Mouse (Mus musculus) spleen, adult 18-20 months (tissue): ENCODE measurements around the gene Anks1b.

ENCODE experiments used
- DNase-seq, 2 experiments: peaks; one replicate each; pipeline ENCODE4 v3.0.0; 2022; ENCODE audit warnings: mixed read lengths in 2 of 2

Gene Anks1b

DNA sequence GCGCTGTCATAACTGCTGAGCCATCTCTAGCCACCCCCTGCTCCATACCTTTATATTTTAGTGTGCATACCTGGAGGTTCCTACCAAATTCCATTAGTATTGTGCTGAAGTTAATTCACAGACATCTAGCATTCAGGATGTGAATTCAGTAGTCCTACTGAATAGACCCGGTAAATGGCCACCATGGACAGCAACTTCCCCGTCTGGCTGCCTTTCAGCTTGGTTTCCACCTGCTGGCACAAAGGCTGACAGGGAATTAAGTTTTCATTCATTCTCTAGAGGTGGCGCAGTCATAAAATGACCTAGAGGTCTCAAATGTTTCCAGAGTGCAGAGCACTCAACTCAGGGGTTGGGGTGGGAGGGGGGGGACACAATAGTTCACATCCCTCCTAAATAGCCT is 953.6 kb downstream of the Anks1b start:
- no peak for DNase-seq

DNA sequence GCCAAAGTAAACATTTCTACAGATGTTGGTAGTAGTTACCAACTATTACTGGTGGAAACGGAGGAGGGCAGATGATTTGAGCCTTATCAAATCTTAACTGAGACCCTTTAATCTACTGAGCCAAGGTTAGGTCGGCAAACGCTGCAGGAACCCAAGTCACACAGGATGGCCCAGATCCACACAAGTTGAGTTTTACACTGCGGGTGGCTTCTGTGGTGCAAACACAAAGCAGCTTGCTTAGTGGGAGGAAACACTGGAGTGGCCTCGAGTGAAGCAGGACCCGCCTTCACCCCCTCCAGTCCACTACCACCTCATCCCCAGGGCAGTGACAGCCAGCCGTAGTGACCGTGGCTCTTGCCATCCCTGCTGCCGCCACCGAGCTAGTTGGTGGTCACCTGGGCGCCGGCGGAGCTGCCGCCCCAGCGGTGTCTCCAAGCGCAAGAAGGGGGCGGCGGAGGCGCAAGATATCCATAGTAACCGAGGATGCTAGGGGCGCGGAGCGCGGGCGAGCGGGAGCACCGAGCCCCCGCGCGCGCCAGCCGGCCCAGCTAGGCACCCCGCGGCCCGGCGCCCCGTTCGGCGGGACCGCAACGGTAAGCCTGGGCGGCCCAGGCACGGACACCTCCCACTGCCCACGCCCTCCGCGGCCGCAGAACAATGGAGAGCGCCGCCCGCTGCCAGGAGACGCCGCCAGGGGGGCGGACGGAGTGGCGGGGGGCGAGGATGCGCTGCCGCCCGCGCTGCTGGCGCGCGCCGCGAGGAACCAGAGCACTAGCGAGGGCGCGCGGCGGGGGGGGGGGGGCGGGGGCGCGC is 955.5 kb downstream of the Anks1b start:
- DNase-seq = no peak

GRCm38 (mm10) chr10:90829394-90830267 is 956.3 kb downstream of the Anks1b start:
- DNase-seq = no peak

- no peak for DNase-seq
Observed at GRCm38 (mm10) chr10:90830268-90830585, 956.9 kb downstream of the Anks1b start.

DNA sequence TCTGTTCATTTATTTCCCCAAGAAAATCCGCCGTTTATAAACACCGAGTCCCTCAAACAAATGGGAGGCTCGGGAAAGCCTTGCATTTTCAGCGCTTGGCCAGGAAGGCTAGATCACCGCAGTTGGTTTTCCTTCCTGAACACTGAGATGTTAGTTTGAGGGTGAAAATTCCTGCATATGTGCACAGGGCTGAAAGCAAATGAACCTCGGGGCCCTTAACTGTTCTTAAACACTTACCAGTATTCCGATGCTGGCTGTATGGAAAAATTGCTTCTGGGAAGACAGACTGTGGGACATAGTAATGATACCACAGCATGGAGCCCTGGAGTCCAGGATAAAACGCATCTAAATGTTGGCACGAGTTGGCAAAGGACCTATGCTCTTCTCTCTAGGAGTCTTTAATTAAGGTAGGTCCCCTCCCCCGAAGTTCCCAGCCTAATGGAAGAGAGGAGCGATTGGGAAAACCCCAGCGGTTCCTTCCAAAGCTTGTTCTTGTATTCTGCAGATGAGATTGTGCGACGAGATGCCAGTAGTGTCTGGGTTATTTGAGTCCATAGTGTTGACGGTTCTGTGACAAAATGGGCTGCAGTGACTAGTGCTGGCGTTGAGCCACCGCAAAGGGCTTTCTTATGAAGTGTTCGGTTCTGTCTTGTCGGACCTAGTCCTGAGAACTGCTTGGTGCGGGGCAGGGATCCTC is 957.4 kb downstream of the Anks1b start:
- no peak for DNase-seq

- DNase-seq = no peak
Observed at GRCm38 (mm10) chr10:90831288-90831626, 957.9 kb downstream of the Anks1b start.

DNA sequence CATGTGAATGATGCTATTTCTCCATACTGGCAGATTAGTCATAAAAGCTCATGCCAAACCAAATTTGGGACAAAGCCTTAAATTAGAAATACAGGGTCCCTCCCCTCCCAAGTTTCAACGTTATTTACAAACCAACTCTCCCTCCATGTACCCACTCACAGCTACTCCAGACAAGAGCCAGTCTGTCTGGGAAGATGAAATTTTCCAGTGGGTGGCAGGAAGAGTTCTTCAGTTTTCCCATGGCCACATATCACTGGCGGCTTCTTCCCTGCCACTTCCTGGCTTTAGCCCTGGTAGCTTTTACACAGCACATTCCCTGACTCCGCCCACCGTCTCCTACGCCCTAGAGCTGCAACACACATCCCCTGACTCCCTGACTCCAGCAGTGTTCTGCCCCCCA is 961.0 kb downstream of the Anks1b start:
- no peak for DNase-seq

DNA sequence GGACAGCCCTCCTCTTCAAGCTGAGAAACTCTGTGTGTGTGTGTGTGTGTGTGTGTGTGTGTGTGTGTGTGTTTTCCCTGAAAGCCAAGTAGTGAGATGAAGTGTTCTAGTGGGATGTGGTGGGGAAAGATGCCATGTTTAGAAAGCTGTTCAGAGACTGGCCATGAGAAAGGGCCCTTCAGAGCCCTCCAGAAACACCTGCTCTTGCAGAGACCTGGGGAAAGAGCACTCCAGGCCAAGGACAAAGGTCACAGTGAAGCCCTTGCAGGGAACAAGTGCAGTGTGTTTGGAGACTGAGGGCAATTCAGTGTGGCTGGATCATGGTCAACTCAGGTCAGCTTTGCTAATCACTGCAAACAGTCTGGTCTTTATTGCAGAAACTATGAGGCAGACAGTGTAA is 961.9 kb downstream of the Anks1b start:
- no peak for DNase-seq

DNA sequence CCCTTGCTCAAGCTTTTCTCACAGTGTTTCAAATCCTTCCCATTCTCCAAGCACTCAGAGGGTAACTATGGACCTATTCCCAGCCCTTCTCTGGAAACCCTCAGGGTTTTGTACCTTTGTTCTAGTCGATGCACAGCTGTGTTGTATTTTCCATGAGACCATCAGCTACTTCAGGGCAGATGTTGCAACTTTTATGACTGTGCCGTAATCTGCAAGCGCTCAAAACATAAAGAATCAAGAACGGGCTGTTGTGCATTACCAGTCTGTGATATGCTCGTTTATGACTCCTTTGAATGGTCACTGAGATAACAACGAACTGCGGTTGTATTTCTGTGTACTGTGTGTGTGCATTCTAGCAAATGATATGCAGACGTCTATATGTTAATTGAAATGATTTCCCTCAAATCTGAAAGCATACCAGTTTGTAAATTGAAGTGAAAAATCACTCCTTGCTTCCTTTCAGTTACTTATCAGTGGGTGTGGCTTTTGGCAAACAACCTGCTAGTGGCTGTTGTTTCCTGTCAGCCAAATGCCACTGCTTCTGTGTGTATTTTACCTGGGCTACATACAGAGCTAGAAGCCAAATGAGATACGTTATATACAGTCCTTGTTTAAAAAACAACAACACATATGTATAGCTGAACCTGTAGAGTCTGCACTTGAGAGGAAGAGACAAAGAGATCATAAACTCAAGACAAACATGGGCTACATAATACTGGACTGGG is 966.5 kb downstream of the Anks1b start:
- no peak for DNase-seq

GRCm38 (mm10) chr10:90842398-90842797 is 969.1 kb downstream of the Anks1b start:
- DNase-seq = no peak

DNA sequence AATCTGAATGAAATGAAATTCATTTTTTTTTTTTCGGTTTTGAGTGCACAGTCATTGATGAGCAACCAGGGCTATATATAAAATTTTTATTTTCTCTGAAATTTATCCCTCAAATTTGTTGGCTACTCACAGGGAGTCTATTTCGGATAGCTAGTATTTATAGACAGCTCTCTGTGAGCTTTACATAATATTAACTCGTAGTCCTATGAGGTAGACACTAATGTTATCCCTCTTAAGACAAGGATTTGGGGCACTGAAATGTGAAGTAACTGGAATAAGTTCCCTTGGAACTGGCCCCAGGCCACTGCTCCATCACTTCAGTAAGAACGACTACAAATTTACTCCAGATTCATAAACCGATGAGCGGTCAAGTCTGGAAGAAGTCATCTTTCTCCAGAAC is 977.8 kb downstream of the Anks1b start:
- DNase-seq = no peak

- no peak for DNase-seq
Observed at GRCm38 (mm10) chr10:90851999-90852398, 978.7 kb downstream of the Anks1b start.

DNA sequence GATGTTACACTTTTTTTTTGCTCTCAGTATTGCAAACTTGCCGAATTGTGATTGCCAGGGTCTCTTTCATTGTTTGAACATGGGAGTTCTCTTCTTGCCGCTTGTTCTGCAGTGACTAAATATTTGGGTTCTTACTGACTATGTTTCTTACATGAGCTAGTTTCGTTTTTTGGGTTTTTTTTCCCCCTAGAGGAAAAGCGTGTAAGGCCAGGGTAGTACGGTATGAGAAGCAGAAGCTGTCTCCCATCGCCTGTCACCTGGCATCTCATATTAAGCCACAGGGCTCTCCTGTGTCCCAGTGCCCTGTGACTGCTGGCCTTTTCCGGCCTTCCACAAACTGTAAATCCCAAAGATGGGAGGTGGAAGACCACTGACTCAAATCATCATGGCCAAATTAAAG is 979.1 kb downstream of the Anks1b start:
- no peak for DNase-seq

- no peak for DNase-seq
Observed at GRCm38 (mm10) chr10:90856668-90857067, 983.4 kb downstream of the Anks1b start.

DNA sequence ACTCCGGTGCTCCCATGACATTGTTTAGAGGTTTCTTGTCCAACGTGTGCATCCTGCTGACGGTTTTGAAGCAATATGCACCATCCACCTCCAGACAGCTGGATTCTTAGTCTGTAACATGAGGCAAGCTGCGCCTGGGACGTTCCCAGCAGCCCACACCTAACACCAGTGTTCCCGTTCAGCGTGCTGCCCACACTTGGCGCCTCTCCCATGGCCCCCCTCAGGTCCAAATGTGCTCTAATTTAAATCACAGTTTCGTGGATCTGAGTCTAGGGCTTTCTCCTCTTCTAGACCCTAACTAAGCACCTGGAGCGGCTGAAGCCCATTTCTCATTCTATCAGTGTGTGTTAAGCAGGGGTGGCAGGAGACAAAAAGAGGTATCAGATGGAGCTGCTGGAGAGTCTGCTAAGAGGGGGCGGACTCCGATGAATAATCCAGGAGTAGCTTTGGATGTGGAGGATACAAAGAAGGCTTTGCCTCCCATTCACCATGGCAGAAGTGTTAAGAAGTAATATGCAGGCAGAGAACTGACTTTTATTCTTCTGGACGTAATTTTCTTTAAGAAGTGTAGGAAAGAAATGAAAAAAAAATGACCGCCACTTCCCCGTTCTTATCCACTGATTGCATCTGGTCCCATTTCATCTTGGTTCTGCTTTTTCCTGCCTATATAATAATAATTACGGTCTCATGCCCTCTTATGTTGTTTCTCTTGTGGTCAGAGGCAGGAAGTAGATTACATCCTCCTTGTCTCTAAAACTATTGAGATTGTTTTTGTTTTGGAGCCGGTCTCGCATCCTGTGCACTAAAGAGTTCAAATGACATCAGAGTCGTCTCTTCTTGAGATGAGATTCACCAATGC is 986.6 kb downstream of the Anks1b start:
- no peak for DNase-seq

DNA sequence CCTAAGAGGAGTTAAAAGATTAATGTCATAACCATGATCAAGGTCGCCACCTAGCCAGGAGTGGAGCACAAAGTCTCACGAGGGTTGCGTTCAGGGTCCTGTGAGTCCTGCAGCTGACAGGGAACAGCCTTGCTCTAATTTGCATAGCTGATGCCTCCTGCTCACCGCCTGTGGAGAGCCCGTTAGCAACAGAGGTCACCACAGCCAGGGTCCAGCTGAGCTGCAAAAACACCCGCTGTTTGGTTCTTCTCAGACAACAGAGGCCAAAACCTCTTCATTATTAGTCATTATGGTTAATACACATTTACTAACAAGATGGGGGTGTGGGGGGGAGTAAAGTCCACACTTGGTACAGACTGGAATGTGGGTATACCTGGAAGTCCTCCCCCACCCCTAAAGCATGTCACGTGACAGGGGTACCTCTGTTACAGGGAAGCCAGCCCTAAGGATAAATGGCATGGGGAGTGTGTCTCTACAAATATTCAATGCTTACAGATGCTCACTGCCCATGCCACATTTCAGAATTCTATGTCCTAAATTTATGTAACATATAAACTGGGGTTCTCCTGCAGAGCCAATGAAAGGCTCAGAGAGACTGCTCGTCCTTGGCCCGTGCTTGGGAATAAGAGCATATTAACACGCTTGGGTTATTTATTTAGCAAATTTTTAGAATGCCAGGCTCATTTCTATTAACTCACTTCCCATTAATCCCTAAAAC is 990.7 kb downstream of the Anks1b start:
- no peak for DNase-seq

GRCm38 (mm10) chr10:90864599-90864889 is 991.2 kb downstream of the Anks1b start:
- DNase-seq = no peak

DNA sequence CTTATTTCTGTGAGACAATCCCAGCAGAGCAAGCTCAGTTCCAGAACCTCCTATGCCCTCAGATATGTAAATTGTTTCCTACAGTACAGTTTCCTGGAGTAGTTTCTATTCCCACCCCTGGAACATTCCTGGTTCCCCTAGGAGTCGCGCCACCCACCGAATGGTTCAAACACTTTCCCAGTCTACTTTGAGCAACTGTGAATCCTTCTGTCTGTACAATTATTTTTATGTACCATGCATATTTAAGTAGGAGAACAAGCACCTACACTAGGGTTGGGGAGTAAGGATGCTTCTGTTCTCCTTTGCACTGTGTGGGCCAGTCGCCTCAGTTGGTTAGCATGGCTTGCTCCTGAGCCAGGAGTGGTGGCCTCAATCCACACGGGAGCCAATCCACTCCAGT is 999.9 kb downstream of the Anks1b start:
- DNase-seq = no peak

DNA sequence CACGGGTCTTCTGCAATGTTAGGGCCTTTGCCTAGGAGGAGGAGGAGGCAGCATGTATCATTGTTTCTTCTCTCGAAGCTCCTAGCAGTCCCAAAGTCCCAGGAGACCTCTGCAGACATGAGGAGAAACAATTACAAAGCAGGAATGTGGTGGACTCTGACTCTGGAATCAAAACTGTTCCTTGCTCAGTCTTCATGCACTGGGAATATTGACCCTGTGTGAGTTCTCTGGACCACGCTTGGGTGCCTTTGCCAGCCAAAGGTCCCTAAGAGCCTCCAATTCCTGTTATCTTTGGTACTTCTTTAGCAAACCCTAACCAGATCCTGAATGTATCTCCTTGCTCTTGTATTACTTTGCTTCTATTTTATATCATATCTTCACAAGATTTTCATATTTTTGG is 1000.9 kb downstream of the Anks1b start:
- no peak for DNase-seq

DNA sequence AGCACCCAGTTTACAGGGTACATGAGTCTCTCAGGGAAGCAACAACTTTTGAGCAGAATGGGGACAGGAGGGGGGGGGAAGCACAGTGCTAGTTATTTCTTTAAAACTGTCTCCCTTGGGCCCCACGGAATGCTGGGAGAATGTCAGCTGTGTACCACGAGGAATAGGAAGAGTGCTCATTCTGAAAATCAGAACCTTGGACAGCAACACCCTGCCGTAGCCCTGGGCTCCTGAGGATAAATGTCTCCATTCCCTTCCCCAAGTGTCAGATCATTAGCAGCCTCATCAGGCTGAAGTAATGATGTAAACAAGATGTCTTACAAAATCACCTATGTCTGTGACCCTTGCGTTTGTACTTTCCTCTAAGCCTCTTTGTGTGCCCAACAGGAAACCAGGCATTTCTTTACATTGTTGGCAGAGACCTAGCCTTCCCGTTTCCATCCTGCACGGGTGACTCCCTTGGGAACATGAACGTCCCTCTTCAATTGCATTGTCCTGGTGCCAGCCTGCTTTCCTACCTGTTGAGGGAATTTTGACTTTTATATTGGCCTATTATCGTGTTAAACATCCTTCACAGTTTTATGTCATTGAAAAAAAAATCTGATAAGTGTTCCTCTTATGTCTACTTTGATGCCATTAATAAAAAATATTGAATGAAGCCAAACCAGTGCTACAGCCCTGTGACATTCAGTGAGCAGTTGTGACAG is 1007.7 kb downstream of the Anks1b start:
- no peak for DNase-seq

- DNase-seq = no peak
Observed at GRCm38 (mm10) chr10:90889566-90889965, 1016.3 kb downstream of the Anks1b start.
